Mouse (Mus musculus) large intestine, adult 2 months (tissue): ENCODE results near the gene Fam213a. TPM values are rescaled to one million over a fixed set of nuclear protein-coding genes. Genes with fewer than 3 reads are reported as not detected.

ENCODE experiments used
- DNase-seq: peaks from one replicate; pipeline ENCODE4 v3.0.0-alpha.2; 2012; ENCODE audit warnings: low read depth, low spot score
- WGBS: fragments of 180-500 bp; shearing (Covaris S2); methylation state at CpG from one replicate; pipeline ENCODE4 v1.1.7; 2018; 5-methylcytosine and 5-hydroxymethylcytosine counted together
- polyA plus RNA-seq: library from polyadenylated mRNA; depleted of rRNA; stranded (reverse); fragments of >200 nt; gene quantifications from 2 replicates; pipeline ENCODE4 v1.2.3, GENCODE M21; 2012

The Fam213a gene
- polyA plus RNA-seq, 1 experiment: 5.6 TPM

GRCm38 (mm10) chr14:41006899-41007298 is 6.7 kb downstream of the Fam213a start:
- no peak for DNase-seq
- 86% methylated on average over 3 of the region's 3 CpGs for WGBS

GRCm38 (mm10) chr14:41006263-41006662 is 7.3 kb downstream of the Fam213a start:
- DNase-seq: no peak
- WGBS: 77% methylated on average over 10 of the region's 10 CpGs

- DNase-seq: no peak
- WGBS: 74% methylated on average over 9 of the region's 9 CpGs
Observed at GRCm38 (mm10) chr14:41005716-41006115, 7.9 kb downstream of the Fam213a start.

- no peak for DNase-seq
- 66% methylated on average over 22 of the region's 22 CpGs for WGBS
Observed at GRCm38 (mm10) chr14:41004201-41005141, 9.1 kb downstream of the Fam213a start.

GRCm38 (mm10) chr14:41001576-41001975 is 12.0 kb downstream of the Fam213a start:
- DNase-seq: no peak
- 92% methylated on average over 5 of the region's 5 CpGs for WGBS

- WGBS: 91% methylated on average over 4 of the region's 4 CpGs
- no peak for DNase-seq
Observed at GRCm38 (mm10) chr14:41000801-41001200, 12.8 kb downstream of the Fam213a start.

GRCm38 (mm10) chr14:40999904-41000645 is 13.5 kb downstream of the Fam213a start:
- no peak for DNase-seq
- 84% methylated on average over 7 of the region's 7 CpGs for WGBS

GRCm38 (mm10) chr14:40996171-40996570 is 17.4 kb downstream of the Fam213a start:
- WGBS: 56% methylated on average over 3 of the region's 3 CpGs
- DNase-seq: no peak

GRCm38 (mm10) chr14:40992464-40992863 is 21.1 kb downstream of the Fam213a start:
- no peak for DNase-seq
- WGBS: 34% methylated on average over 6 of the region's 6 CpGs

- no peak for DNase-seq
- 86% methylated on average over 5 of the region's 5 CpGs for WGBS
Observed at GRCm38 (mm10) chr14:40988780-40989179, 24.8 kb downstream of the Fam213a start.

GRCm38 (mm10) chr14:40987184-40987583 is 26.4 kb downstream of the Fam213a start:
- 75% methylated on average over 2 of the region's 2 CpGs for WGBS
- DNase-seq: no peak

- WGBS: 69% methylated on average over 4 of the region's 4 CpGs
Observed at GRCm38 (mm10) chr14:40985635-40986034, 28.0 kb downstream of the Fam213a start.

GRCm38 (mm10) chr14:40979723-40980122 is 33.9 kb downstream of the Fam213a start:
- 83% methylated on average over 1 of the region's 1 CpGs for WGBS
- DNase-seq: no peak

More at GRCm38 (mm10) chr14:40985635-40986034, 28.0 kb downstream of the Fam213a start:
- no peak for DNase-seq

GRCm38 (mm10) chr14:40979002-40979401 is 34.6 kb downstream of the Fam213a start:
- DNase-seq: no peak
- 46% methylated on average over 4 of the region's 4 CpGs for WGBS

GRCm38 (mm10) chr14:40975127-40975721 is 38.4 kb downstream of the Fam213a start:
- 70% methylated on average over 6 of the region's 6 CpGs for WGBS
- no peak for DNase-seq

- no peak for DNase-seq
- 92% methylated on average over 2 of the region's 2 CpGs for WGBS
Observed at GRCm38 (mm10) chr14:40968051-40968450, 45.5 kb downstream of the Fam213a start.

- no peak for DNase-seq
- 20% methylated on average over 6 of the region's 6 CpGs for WGBS
Observed at GRCm38 (mm10) chr14:40967598-40967900, 46.0 kb downstream of the Fam213a start.

GRCm38 (mm10) chr14:40966862-40967597 is 46.6 kb downstream of the Fam213a start:
- WGBS: under 1% methylated on average over 52 of the region's 62 CpGs

GRCm38 (mm10) chr14:40966392-40966861 is 47.2 kb downstream of the Fam213a start, which contains the start of gene Tspan14:
Tspan14 (minus strand) TSS chr14:40966807.
- no peak for DNase-seq

More at GRCm38 (mm10) chr14:40966862-40967597, 46.6 kb downstream of the Fam213a start:
- DNase-seq: no peak

More at GRCm38 (mm10) chr14:40966392-40966861, 47.2 kb downstream of the Fam213a start, which contains the start of gene Tspan14:
- WGBS: under 1% methylated on average over 54 of the region's 54 CpGs
